Mouse (Mus musculus): ENCODE results near the gene Mllt3. TPM values are rescaled to one million over a fixed set of nuclear protein-coding genes. Genes with fewer than 3 reads are reported as not detected.

Gene Mllt3
- total and polyA plus RNA-seq, 2 experiments from 2014 or later, result 22.7 to 62.9 TPM

GRCm38 (mm10) chr4:87826336-87826735 is 206.8 kb downstream of the Mllt3 start:
- Histone ChIP-seq H3K9me3 (ENCODE audit: low read length) (no peaks in the 10 kb centered on the region), H3K4me1 (ENCODE audit: insufficient read depth, low read length) (no peaks in the 10 kb centered on the region), H3K36me3 (ENCODE audit: insufficient read depth, low read length) (no peaks in the 10 kb centered on the region), H3K4me2 (ENCODE audit: low read depth, low read length) (no peak overlapping the region), H3K9ac (replicated peaks; ENCODE audit: low read length) (no peak overlapping the region), H3K4me3 (ENCODE audit: low read length) (no peak overlapping the region), H3K27ac (no peak overlapping the region), H3K27me3 (ENCODE audit: insufficient read depth, low read length) (no peaks in the 10 kb centered on the region)
- WGBS, result 79% methylated on average over 5 of the region's 5 CpGs
- DNase-seq (ENCODE audit: low spot score), result no peak
- ATAC-seq, result no peak
- no peak for TF ChIP-seq CTCF (IDR thresholded peaks at IDR 0.05; ENCODE audit: low read depth)

- WGBS, result 71% methylated on average over 3 of the region's 3 CpGs
- ATAC-seq, result no peak
Observed at GRCm38 (mm10) chr4:87823623-87824022, 209.5 kb downstream of the Mllt3 start.

GRCm38 (mm10) chr4:87823191-87823590 is 210.0 kb downstream of the Mllt3 start:
- no peak overlapping the region for H3K4me3 ChIP-seq (ENCODE audit: low read length)

More at GRCm38 (mm10) chr4:87823623-87824022, 209.5 kb downstream of the Mllt3 start:
- no peak overlapping the region for H3K4me3 ChIP-seq (ENCODE audit: low read length)
- H3K27ac ChIP-seq, result no peak overlapping the region
- no peak overlapping the region for H3K4me2 ChIP-seq (ENCODE audit: low read depth, low read length)
- no peaks in the 10 kb centered on the region for H3K27me3 ChIP-seq (ENCODE audit: insufficient read depth, low read length)
- H3K9ac ChIP-seq (replicated peaks; ENCODE audit: low read length), result no peak overlapping the region
- no peaks in the 10 kb centered on the region for H3K36me3 ChIP-seq (ENCODE audit: insufficient read depth, low read length)
- H3K9me3 ChIP-seq (ENCODE audit: low read length), result no peaks in the 10 kb centered on the region
- H3K4me1 ChIP-seq (ENCODE audit: insufficient read depth, low read length), result no peaks in the 10 kb centered on the region
- no peak for TF ChIP-seq CTCF (IDR thresholded peaks at IDR 0.05; ENCODE audit: low read depth)
- no peak for DNase-seq (ENCODE audit: low spot score)

GRCm38 (mm10) chr4:87820911-87821310 is 212.3 kb downstream of the Mllt3 start:
- no peaks in the 10 kb centered on the region for H3K4me1 ChIP-seq (ENCODE audit: insufficient read depth, low read length)
- H3K36me3 ChIP-seq (ENCODE audit: insufficient read depth, low read length), result no peaks in the 10 kb centered on the region
- H3K4me2 ChIP-seq (ENCODE audit: low read depth, low read length), result no peak overlapping the region
- no peak overlapping the region for H3K27ac ChIP-seq
- no peaks in the 10 kb centered on the region for H3K27me3 ChIP-seq (ENCODE audit: insufficient read depth, low read length)
- DNase-seq (ENCODE audit: low spot score), result no peak
- no peak for TF ChIP-seq CTCF (IDR thresholded peaks at IDR 0.05; ENCODE audit: low read depth)
- no peaks in the 10 kb centered on the region for H3K9me3 ChIP-seq (ENCODE audit: low read length)
- WGBS, result 83% methylated on average over 3 of the region's 3 CpGs
- H3K9ac ChIP-seq (replicated peaks; ENCODE audit: low read length), result no peak overlapping the region
- ATAC-seq, result no peak
- no peak overlapping the region for H3K4me3 ChIP-seq (ENCODE audit: low read length)

More at GRCm38 (mm10) chr4:87823191-87823590, 210.0 kb downstream of the Mllt3 start:
- Histone ChIP-seq H3K4me2 (ENCODE audit: low read depth, low read length) (no peak overlapping the region), H3K4me1 (ENCODE audit: insufficient read depth, low read length) (no peaks in the 10 kb centered on the region), H3K9me3 (ENCODE audit: low read length) (no peaks in the 10 kb centered on the region), H3K9ac (replicated peaks; ENCODE audit: low read length) (no peak overlapping the region), H3K36me3 (ENCODE audit: insufficient read depth, low read length) (no peaks in the 10 kb centered on the region), H3K27ac (no peak overlapping the region), H3K27me3 (ENCODE audit: insufficient read depth, low read length) (no peaks in the 10 kb centered on the region)
- no peak for TF ChIP-seq CTCF (IDR thresholded peaks at IDR 0.05; ENCODE audit: low read depth)
- DNase-seq (ENCODE audit: low spot score) (no peak), ATAC-seq (no peak)
- WGBS, result 76% methylated on average over 6 of the region's 6 CpGs

GRCm38 (mm10) chr4:87819182-87819581 is 214.0 kb downstream of the Mllt3 start:
- Histone ChIP-seq H3K27me3 (ENCODE audit: insufficient read depth, low read length) (no peaks in the 10 kb centered on the region), H3K4me3 (ENCODE audit: low read length) (no peak overlapping the region), H3K4me1 (ENCODE audit: insufficient read depth, low read length) (no peaks in the 10 kb centered on the region), H3K4me2 (ENCODE audit: low read depth, low read length) (no peak overlapping the region), H3K27ac (0 out of 2 replicates have a peak overlapping the region, but pooled peaks have one; percentile 46), H3K9ac (replicated peaks; ENCODE audit: low read length) (no peak overlapping the region), H3K36me3 (ENCODE audit: insufficient read depth, low read length) (no peaks in the 10 kb centered on the region), H3K9me3 (ENCODE audit: low read length) (no peaks in the 10 kb centered on the region)
- DNase-seq (ENCODE audit: low spot score), result peak; percentile 75
- peak; percentile 73 for ATAC-seq
- WGBS, result 24% methylated on average over 9 of the region's 9 CpGs
- TF ChIP-seq CTCF (IDR thresholded peaks at IDR 0.05; ENCODE audit: low read depth), result no peak

- H3K4me3 ChIP-seq (ENCODE audit: low read length), result no peak overlapping the region
- WGBS, result 77% methylated on average over 1 of the region's 1 CpGs
- H3K4me1 ChIP-seq (ENCODE audit: insufficient read depth, low read length), result no peaks in the 10 kb centered on the region
- DNase-seq (ENCODE audit: low spot score), result peak; percentile 34
- H3K27me3 ChIP-seq (ENCODE audit: insufficient read depth, low read length), result no peaks in the 10 kb centered on the region
- no peak overlapping the region for H3K4me2 ChIP-seq (ENCODE audit: low read depth, low read length)
- H3K36me3 ChIP-seq (ENCODE audit: insufficient read depth, low read length), result no peaks in the 10 kb centered on the region
- H3K27ac ChIP-seq, result no peak overlapping the region
- no peak for TF ChIP-seq CTCF (IDR thresholded peaks at IDR 0.05; ENCODE audit: low read depth)
- H3K9ac ChIP-seq (replicated peaks; ENCODE audit: low read length), result no peak overlapping the region
- H3K9me3 ChIP-seq (ENCODE audit: low read length), result no peaks in the 10 kb centered on the region
- ATAC-seq, result no peak
Observed at GRCm38 (mm10) chr4:87818276-87818675, 214.9 kb downstream of the Mllt3 start.

- 89% methylated on average over 7 of the region's 7 CpGs for WGBS
- no peak overlapping the region for H3K4me3 ChIP-seq (ENCODE audit: low read length)
- DNase-seq (ENCODE audit: low spot score) (no peak), ATAC-seq (no peak)
- no peaks in the 10 kb centered on the region for H3K27me3 ChIP-seq (ENCODE audit: insufficient read depth, low read length)
- no peak overlapping the region for H3K27ac ChIP-seq
- H3K4me1 ChIP-seq (ENCODE audit: insufficient read depth, low read length), result no peaks in the 10 kb centered on the region
- no peak overlapping the region for H3K4me2 ChIP-seq (ENCODE audit: low read depth, low read length)
- H3K9ac ChIP-seq (replicated peaks; ENCODE audit: low read length), result no peak overlapping the region
- no peaks in the 10 kb centered on the region for H3K36me3 ChIP-seq (ENCODE audit: insufficient read depth, low read length)
- H3K9me3 ChIP-seq (ENCODE audit: low read length), result no peaks in the 10 kb centered on the region
- no peak for TF ChIP-seq CTCF (IDR thresholded peaks at IDR 0.05; ENCODE audit: low read depth)
Observed at GRCm38 (mm10) chr4:87815465-87816108, 217.6 kb downstream of the Mllt3 start.
